Mouse (Mus musculus) yolk sac, embryonic 10.5 days (tissue): Measurements from ENCODE around the gene Tsc22d1.

Source experiments
- DNase-seq: peaks from one replicate; pipeline ENCODE4 v3.0.0-alpha.2; 2017; ENCODE audit warnings: low spot score

Gene Tsc22d1

DNA sequence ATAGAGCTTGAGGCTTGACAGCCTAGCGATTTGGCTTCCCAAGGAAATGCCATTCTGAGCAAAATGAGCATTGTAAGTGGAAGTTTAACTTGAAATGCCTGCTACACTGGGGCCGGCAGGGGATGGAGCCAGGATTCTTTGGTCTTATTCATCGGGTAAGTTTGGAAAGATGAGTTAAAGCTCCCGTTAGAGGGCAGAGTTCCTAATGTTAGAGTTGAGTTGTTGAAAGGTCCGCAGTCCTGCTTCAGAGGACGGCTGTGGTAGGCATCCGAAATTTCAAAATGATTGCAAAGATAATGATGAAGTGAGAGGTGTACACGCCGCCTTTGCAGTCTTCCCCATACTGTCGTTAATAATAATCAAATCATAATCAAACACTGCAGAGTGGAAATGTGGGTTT is 27.4 kb downstream of the Tsc22d1 start:
- DNase-seq = no peak

- no peak for DNase-seq
Measured at GRCm38 (mm10) chr14:76448987-76449386, 34.2 kb downstream of the Tsc22d1 start.

- no peak for DNase-seq
Measured at GRCm38 (mm10) chr14:76451011-76451410, 36.2 kb downstream of the Tsc22d1 start.

- DNase-seq = no peak
Measured at GRCm38 (mm10) chr14:76452751-76453360, 38.1 kb downstream of the Tsc22d1 start.

- no peak for DNase-seq
Measured at GRCm38 (mm10) chr14:76454673-76455072, 39.9 kb downstream of the Tsc22d1 start.

GRCm38 (mm10) chr14:76455159-76455558 is 40.4 kb downstream of the Tsc22d1 start:
- DNase-seq = no peak

DNA sequence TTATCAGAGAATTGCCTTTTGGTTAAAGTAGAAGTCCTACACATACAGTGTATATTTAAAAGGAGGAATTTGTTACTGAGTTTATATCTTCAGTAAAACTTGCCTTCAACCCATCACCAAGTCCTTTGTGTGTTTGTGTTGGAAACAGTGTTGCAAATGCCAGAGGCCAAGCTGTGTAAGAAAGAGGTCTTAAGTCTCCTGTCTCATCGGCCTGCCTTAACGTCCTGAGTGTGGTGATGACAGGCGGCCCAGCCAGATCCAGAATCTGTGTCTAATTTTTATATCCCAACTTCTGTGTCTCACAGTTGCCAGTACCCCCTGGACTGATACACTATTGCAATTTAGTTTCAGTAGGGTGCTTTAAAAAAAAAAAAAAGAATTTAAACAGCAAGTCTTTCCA is 42.9 kb downstream of the Tsc22d1 start:
- no peak for DNase-seq

- DNase-seq = no peak
Measured at GRCm38 (mm10) chr14:76460181-76460580, 45.4 kb downstream of the Tsc22d1 start.

DNA sequence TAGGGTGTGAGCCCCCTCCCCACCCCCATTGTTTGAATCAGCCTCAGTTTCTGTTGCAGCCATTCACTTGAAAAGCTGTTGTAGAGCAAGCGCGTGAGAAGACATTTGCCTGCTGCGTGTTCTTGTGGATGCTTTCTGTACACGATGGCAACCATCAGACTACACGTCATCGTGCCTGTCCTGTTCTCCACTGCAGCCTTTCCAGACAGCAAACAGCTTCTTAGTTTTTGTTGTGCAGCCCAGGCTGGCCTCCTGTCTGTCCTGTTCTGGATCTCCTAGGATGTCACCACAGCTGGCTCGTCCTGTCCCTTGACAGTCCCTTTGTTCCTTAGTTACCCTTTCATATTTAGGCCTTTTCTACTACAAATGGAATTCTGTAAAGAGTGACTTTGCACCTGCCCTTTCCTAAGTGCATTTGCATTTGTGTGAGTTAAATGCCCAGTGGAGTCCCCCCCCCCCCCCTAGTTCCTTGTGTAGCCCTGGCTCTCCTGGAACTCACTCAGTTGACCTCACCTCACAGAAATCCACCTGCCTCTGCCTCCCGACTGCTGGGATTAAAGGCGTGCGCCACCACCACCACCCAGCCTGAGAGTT is 46.5 kb downstream of the Tsc22d1 start:
- no peak for DNase-seq

- DNase-seq = no peak
Measured at GRCm38 (mm10) chr14:76463414-76464098, 48.8 kb downstream of the Tsc22d1 start.

DNA sequence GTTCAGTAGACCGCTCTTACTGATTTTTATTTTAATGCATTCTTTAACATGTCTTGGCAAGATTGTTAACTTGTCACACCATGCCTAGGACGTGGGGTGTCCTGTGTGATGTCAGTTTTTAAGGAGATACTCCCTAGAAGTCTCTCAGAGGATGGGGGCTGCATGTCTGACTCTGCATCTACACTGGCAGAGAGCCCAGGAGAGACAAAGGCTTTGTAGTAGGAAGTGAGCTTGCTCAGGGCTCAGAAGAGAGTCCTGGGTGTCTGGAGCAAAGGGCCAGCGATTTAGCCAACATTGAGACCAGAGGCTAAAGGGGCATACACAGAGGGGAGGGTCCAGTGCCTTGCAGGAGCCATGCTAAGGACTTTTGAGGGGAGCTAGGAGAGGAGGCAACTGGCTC is 50.2 kb downstream of the Tsc22d1 start:
- DNase-seq = no peak

DNA sequence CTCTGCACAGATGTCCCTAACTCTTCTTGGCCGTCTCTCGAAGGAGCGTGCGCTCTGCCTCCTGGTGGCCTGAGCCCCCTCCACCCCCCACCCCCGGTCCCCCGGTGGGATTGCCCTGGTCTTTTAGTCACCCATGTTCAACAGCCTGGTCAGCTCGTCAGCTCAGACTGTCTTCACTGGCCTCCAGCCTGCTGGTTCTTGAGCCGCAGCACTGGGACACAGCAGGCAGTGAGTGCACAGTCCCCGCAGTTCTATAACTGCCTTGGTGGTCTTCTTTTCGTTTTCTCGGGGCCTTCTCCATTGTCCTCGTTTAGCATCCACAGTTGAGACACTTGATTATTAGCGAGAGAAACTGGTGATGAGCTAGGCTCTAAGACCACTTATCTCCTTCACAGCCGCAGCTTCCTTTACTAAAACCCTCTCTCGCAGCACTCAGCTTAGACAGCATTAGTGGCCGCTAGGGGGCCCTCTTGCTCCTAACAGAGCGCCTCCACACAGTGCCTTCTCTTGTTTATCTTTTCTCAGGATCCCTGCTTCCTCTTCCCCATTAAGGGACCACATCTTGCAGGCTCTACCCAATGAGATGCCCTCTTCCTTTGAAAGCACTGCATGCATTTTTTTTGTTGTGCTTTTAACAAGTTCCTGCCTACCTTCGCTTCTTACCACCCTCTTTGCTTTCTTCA is 52.0 kb downstream of the Tsc22d1 start:
- peak; percentile 66 for DNase-seq

DNA sequence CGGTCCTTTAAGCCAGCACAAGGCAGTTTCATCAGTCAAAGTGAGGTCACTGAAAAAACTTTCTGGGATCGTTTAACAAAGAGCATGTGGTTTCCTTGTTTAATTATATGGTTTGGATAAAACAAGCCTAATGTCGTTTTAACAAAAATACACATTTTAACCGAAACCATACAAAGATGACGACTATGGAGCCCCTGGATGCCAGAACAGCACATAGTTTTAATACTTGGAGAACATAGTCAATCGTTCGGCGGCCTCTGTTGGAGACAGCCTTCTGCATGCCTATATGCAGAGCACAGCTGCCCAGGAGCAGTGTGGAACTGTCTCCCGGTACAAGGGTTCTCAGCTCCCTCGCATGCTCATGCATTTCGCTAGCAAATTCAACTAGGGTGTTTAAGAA is 53.2 kb downstream of the Tsc22d1 start:
- no peak for DNase-seq

DNA sequence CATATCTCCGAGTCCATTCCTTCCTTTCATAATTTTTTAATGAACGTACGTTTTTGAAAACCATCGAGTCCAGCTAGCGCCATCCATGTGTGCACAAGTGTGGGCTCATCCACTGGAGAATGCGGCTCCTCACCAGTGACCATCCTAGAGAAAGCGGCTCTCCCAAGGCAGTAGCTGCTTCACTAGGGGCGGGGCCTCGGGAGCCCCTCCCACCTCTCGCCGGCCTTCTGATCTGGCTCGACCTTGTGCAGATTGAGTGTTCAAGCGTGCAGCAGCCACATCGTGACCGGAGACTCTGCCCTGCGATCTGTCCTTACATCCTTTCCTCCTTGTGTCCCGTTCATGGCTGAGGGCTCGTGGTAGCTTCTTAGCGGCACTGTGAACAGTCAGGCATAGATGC is 56.5 kb downstream of the Tsc22d1 start:
- no peak for DNase-seq

DNA sequence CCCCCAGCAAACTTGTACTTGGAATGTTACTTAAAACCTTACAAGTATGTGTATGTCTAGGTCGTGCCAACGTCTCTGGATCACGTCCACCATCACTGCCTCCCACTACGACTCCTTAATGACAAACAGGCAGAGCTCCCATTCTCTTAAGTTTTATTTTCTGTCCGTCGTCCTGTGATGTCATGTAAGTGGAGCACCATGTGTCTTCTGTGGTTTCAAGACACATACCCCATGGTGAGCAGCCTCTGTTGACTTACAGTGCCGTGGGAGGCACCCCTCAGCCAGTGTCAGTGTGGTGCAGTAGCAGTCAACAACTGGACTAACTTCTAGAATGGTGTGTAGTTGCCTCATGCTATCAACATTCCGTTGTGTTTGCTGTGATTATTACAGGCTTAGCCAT is 57.7 kb downstream of the Tsc22d1 start:
- no peak for DNase-seq

DNA sequence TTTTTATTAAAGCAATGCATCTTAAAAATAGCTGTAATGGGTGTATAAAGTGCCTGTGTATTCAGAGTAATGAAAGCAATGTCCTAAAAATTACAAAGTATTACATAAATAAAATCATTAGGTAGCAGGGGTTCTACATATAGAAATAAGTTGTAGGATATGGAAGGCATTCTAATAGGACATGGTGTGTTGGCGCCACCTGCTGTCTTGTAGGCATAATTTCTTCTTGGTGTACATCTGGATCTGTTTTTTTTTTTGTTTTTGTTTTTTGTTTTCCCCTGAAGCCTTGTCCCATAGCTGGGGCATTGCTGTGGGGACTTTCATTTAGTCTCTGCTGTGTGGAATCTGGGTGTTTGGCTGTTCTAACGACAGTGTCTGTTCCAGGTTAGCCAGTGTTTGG is 58.6 kb downstream of the Tsc22d1 start:
- DNase-seq = peak; percentile 52

GRCm38 (mm10) chr14:76474165-76474564 is 59.4 kb downstream of the Tsc22d1 start:
- no peak for DNase-seq

DNA sequence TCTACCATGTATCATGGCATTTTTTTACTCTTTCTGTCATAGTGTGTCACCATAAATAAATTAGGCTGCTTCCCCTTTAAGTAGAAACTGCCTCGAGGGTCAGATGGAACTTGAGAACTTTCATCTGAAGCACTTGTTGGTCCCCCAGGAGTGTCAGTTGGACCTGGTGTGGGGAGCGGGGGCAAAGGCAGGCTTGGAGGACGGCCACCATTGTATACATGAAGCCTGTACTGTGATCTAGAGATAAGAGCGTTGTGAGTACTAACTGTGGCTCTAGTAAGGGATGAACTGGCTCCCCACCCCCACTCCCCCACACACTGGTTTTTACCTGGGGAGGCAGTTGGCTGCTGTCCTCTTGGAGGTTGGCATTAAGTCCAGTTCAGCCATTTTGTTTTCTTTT is 62.0 kb downstream of the Tsc22d1 start:
- no peak for DNase-seq

GRCm38 (mm10) chr14:76478076-76478475 is 63.3 kb downstream of the Tsc22d1 start:
- DNase-seq = no peak

DNA sequence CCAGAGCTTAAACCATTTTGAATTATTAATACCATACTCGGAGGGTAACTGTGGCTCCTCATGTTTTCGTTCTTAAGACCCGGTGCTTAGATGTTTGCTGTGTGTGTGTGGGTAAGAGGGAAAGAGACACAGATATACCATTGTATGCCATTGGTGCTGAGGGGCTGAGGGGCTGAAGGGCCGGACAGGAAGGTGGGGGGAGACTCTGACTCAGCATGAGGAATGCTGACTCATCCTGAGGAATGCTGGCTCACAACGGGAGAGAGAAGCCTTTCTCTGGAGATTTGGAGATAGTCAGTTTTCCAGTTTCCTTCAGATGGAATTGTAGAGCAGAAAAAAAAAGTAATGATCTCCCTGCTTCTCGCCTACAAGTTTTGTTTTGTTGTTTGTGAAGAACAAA is 63.9 kb downstream of the Tsc22d1 start:
- no peak for DNase-seq

GRCm38 (mm10) chr14:76479867-76480266 is 65.1 kb downstream of the Tsc22d1 start:
- DNase-seq = no peak

DNA sequence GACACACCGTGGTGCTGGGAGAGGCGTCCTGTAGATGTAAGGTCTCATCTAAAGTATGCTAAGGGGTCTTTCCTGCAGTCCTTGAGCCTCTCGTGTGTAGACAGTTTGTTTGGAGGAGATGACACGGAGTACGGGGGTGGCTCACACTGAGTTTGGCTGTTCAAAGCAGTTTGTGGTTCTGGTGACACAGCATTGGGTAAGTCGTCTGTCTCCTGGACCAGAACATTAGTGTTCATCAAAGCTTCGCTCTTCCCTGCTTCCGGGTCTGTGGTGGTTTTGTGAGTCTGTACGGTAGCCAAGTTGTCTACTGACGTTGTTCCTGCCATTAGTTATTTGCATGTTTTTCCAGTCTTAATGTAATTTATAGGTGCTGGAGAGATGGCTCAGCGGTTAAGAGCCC is 65.7 kb downstream of the Tsc22d1 start:
- DNase-seq = no peak

GRCm38 (mm10) chr14:76483701-76484100 is 68.9 kb downstream of the Tsc22d1 start:
- no peak for DNase-seq
